Mouse (Mus musculus) lung, postnatal 10 days (tissue): ENCODE results near the gene Plekha8.

Experiments used
- DNase-seq: peaks from one replicate; pipeline ENCODE4 v3.0.0; 2021

The Plekha8 gene

DNA sequence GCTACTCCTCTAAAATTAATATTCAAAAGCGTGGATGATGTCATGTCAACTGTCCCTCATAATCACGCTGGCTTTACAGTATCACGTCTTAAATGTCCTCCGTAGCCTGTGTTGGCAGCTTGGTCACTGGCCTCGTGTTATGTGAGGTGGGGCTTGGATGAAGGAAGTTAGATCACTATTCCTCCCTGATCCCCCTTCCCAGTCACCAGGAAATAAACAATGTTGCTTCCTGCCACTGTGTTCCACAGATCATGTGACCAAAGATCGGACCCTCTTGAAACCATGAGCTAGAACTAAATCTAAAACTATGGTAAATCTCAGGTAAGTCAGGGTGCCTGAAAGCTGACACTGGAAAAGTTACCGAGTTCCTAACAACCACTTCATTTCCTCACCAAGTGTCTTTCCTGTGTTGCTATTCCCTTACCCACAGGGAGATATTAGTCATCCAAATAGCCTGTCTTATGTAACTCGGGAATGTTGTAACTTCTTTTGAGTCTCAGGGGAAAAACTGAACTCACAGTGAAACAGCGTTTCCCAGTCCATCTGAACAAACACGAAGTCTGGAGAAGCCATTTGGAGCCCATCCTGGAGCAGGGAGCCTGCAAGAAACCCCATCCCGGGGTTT is 60.7 kb downstream of the Plekha8 start:
- DNase-seq, result peak; percentile 13

DNA sequence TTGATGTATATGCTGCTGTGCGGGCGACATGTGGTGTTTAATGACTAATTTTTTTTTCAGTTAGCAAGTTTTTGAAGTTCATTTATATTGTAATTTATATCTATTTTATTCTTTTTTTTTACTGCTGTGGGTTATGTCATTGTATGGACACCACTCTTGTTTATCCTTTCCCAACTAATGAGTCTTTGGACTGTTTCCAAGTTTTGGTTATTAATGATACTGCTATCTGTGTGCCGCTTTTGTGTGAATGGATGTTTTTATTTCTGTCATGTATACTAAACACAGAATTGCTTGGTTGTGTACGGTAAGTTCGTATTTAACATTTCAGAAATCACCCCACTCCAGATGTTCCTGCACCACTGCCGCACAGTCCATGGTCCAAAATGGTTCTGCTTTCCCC is 63.0 kb downstream of the Plekha8 start:
- no peak for DNase-seq

DNA sequence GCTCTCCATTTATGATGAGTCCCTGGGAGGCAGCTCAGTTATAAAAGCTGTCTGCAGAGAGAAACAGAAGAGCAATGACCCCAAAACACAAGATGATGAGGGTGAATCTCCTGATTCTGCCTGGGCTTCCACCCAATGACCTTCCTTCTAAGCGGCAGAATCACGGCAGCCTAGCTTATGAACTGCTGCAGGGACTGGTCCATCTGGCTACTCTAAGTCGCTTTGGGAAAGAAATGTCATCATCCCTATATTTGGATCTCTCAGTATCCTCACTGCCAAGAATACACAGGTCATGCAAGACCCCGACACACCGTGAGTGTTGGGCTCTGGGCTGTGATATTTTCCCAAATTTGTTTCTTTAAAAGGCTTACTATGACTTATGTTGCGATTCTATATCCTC is 75.0 kb downstream of the Plekha8 start:
- no peak for DNase-seq

GRCm38 (mm10) chr6:54672901-54673300 is 78.0 kb downstream of the Plekha8 start:
- DNase-seq, result no peak

- no peak for DNase-seq
Observed at GRCm38 (mm10) chr6:54679686-54680085, 84.8 kb downstream of the Plekha8 start.

DNA sequence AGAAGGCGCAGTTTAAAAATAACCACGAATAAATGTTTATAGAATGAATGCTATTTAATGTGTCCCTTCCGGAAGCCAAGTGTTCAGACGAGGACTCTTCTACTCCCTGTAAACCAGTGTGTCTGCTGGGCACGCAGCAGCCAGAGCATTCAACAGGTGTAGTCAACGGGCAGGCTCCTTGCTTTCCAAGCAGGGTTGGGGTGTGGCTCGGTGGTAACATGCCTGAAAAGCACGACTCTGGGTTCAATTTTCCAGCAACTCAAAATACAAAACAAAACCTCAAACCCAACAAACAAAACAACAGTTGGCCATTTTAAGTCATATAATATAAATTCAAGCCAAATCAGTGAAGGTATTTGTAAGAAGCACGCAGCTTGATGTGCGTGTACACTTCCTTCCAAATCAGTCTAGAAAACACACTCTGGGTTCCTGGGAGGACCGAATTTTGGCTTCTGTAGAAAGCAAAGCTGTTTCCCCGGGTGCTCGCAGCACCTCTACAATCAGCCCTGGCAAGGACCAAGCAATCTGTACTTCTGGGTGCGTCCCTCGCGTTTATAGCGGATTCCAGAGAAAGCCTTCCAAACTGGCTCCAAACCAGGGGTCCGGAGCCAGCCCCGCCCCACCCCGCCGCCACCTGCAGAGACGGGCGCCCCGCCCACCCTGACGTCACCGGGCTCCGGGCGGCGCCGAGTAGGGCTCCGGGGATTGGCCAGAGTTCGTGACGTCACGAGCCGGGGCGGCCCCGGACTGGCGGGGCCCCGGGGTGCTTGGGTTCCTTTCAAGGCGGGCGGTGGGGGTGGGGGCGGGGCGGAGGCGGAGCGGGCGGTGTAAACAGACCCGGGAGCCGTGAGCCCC is 86.2 kb downstream of the Plekha8 start, which contains the start of gene Mturn:
TSS of gene Mturn (plus strand) at position 734 of the 855 bp plus-strand sequence.
- peak; percentile 98 for DNase-seq

- no peak for DNase-seq
Observed at GRCm38 (mm10) chr6:54681746-54682428, 87.0 kb downstream of the Plekha8 start.

GRCm38 (mm10) chr6:54684085-54684484 is 89.2 kb downstream of the Plekha8 start:
- no peak for DNase-seq

GRCm38 (mm10) chr6:54685103-54685502 is 90.2 kb downstream of the Plekha8 start:
- no peak for DNase-seq

DNA sequence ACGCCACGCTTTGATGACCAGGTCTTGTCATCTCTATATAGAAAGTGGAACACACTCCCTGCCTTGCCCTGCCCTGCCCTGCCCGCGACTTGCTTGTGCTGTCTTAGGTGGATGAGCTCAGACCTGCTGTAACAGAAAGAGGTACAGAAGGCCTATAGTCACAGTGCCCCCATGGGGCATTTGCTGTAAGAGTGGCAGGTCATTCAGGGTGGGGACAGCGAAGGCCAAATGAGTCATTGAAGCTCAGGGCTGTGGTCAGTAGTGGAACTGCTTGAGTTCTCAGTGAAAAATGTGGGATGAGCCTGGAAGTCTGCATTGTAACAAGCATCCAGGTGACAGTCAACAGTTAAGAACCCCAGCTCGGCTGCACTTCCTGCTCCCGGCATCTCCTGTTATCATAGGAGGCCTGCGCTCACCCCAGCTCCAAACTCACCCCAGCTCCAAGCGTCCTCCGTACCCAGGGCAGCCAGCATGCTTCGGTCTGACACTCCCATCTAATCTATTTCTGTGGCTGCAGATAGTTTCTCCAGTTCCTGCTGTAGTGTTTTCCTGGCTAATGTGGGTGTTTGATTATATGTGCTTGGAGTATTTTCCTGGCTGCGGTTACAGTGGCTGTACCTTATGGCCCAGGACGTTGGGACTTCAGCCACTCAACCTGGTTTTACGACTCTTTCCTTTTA is 90.9 kb downstream of the Plekha8 start:
- no peak for DNase-seq

DNA sequence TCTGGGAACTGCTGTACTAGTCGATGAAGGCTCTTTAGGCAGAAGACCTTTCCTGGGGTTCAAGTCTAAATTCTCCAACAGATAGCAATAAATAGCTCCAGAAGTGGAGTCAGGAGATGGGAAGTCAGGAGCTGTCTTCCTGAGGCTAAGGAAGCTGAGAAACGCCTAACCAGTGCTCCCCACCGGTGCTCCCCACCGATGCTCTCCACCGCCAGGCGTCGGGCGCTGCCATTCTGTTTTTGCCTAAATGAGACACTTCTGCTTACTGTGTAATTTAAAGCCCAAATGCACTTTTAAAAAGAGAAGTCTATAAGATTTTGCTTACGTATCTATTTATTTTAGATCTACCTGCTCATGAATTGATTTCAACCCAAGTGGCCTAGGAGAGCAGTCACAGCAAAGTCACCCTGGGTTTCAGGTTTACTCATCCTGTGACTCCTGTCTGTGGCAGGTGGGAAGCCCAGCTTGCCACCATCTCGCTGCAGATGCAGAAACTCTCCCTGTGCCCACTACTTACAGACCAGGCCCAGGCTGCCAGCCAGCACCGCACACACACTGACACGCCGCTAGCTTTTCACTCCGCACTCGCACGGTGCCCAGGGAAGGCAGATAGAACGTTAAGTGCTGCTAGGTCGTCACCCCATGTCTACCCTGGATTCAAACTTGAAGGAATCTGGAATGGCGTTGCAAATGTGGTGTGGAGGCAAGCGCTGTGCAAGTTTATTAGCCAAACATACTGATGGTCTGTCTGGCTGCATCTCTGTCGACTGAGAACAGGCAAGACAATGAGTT is 92.2 kb downstream of the Plekha8 start:
- no peak for DNase-seq

- DNase-seq, result no peak
Observed at GRCm38 (mm10) chr6:54688467-54689323, 93.8 kb downstream of the Plekha8 start.

DNA sequence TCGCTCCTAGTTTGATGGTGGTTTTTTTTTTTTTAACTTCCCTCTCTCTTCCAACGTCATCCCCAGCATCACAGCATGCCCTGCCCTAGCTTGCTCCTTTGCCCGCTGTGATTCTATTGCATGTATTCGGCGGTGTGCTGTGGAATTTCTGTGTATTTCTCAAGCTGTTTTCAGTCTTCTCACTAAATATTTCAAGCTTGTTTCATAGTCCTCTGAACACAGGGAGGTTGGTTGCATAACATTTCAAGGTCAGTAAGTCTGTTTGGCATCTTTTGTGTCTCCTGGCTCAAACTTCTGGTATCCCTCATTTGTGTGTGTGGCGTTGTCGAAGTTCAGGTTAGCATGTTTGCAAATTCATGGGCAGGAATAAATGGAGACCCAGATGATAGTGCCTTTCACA is 94.8 kb downstream of the Plekha8 start:
- no peak for DNase-seq

DNA sequence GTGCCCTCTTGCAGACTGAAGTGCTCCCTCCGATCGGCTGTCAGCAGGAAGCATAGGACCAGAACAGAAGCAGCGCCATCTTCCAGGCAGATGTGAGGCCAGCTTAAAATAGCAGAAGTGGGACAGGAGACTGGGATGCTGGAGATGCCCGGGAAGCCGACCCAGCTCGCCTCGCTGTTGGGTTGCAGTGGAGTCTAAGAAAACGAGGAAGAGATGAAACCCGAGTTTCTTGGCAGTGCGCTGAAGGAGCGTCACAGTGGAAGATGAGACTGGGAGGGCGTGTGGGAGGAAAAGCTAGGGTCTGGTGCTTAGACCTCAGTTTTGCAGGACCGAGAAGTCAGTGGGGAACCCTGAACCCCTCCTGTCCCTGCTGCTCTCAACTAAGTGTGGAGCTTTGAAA is 95.9 kb downstream of the Plekha8 start:
- DNase-seq, result no peak

DNA sequence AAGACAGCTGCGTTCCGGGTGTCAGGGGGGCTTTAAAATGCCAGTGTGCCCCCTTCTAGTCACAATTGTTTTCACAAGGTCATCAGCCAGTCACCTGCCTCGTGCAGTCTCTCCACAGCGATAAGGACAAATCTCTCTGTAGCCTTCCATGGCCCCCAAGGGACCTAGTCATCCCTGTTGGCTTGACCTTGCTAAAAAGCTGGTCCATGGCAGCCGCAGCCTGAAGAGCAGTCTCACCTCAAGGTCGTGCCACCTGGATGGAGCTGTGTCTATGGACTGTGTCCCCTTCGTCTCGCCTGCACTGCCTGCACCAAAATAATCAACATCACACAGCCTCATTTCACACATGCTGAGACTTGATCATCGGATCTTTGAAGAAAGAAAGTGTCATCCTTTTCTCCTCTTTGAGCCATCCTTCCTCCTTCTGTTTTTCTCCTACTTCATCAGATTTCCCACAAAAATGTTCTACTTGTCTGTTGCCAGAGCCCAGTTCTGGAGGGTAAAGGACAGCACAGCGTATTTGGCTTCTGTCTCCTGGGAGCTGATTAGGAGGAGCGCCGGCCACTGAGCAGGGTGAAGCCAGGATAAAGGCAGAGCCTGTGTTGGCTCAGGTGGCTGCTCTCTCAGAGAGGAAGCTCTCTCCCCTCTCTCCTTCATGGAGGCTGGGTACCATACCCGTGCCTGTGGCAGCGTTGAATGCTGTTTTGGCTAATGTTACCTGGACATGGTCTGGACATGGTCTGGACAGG is 96.6 kb downstream of the Plekha8 start:
- no peak for DNase-seq

DNA sequence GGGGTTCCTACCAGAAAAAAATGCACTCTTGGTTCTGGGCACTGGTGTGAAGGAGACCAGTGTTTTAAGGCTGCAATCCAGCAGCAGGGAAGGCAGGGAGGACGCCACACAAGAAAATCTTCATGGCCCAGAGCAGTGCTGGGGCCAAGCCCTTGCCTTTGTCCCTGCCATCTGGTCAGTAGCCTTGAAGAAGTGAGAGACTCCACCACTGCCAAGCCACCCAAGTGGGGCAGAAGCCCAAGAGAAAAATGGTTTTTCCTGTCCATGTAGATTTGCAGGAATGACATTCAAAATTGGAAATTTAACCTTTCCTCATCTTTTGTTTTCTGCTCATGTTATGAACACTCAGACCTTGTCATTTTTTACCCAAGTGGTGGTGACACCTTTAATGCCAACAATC is 97.3 kb downstream of the Plekha8 start:
- no peak for DNase-seq

DNA sequence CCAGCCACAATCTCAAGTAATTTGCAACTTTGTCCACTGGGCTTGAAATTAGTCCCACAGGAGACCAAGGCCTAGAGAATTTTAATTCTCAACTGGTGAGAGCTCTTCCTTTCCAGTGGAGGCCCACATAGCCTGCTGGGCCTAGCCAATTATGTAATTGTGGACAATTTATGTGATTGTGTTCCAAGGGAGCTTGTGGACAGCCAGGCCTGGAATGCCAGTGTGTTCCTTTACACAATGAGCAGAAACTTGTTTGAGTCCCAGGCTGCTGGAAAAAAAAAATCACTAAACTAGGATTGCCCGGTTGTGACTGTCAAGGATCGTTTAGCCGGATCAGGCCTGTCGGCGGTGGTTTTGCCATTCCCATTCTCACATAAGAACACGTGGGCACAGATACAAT is 98.4 kb downstream of the Plekha8 start:
- no peak for DNase-seq
